Mouse (Mus musculus) hindbrain, embryonic 11.5 days (tissue): Measurements from ENCODE around the gene 4930579F01Rik. TPM values are rescaled to one million over a fixed set of nuclear protein-coding genes. Genes with fewer than 3 reads are reported as not detected.
A peak's percentile ranks its signal among the peaks of the same experiment; 100 is the strongest.

Source experiments
- ATAC-seq: fragments of 200-750 bp; cut with Nextera tagmentation; 2 replicates; pipeline ENCODE4 v1.8.0; 2017; ENCODE audit warnings: mild to moderate bottlenecking, moderate TSS enrichment, moderate library complexity; ENCODE audit not compliant: low FRiP score
- DNase-seq: peaks from one replicate; pipeline ENCODE4 v3.0.0-alpha.2; 2015; ENCODE audit warnings: low spot score
- H3K27ac ChIP-seq: fragments of 300-500 bp; sonication (generic); 2 replicates; pipeline ENCODE4 v1.5.1; 2014; ENCODE audit warnings: mild to moderate bottlenecking, low read depth, low read length
- H3K27me3 ChIP-seq: fragments of 300-500 bp; sonication (generic); 2 replicates; pipeline ENCODE4 v1.6.1; 2014; ENCODE audit warnings: mild to moderate bottlenecking, low read length, moderate library complexity, mixed read lengths; ENCODE audit not compliant: control insufficient read depth, insufficient read depth
- H3K36me3 ChIP-seq: fragments of 300-500 bp; sonication (generic); 2 replicates; pipeline ENCODE4 v1.6.1; 2014; ENCODE audit warnings: mild to moderate bottlenecking, low read length, moderate library complexity, mixed read lengths; ENCODE audit not compliant: control insufficient read depth, insufficient read depth
- H3K4me1 ChIP-seq: fragments of 300-500 bp; sonication (generic); replicated peaks from 2 replicates; pipeline ENCODE4 v1.6.1; 2014; ENCODE audit warnings: low read length, mixed read lengths; ENCODE audit not compliant: control insufficient read depth, insufficient read depth
- H3K4me2 ChIP-seq: fragments of 300-500 bp; sonication (generic); replicated peaks from 2 replicates; pipeline ENCODE4 v1.6.1; 2014; ENCODE audit warnings: mild to moderate bottlenecking, low read depth, low read length
- H3K4me3 ChIP-seq: fragments of 300-500 bp; sonication (generic); 2 replicates; pipeline ENCODE4 v1.5.1; 2014; ENCODE audit warnings: low read depth, low read length
- H3K9ac ChIP-seq: fragments of 300-500 bp; sonication (generic); 2 replicates; pipeline ENCODE4 v1.6.1; 2014; ENCODE audit warnings: low read depth, low read length
- H3K9me3 ChIP-seq: fragments of 300-500 bp; sonication (generic); 2 replicates; pipeline ENCODE4 v1.6.1; 2016; ENCODE audit warnings: low read length; ENCODE audit not compliant: control insufficient read depth
- WGBS: fragments of 180-500 bp; shearing (Covaris S2); extraction: QIAGEN DNeasy Blood & Tissue Kit; methylation state at CpG from one replicate; pipeline ENCODE4 v1.1.7; 2014; 5-methylcytosine and 5-hydroxymethylcytosine counted together
- polyA plus RNA-seq: library from polyadenylated mRNA; unstranded; fragments of >200 nt; fragmentation: Nextera tagmentation; extraction: Ambion mirVana; gene quantifications from 2 replicates; pipeline ENCODE4 v1.2.1, GENCODE M21; 2014

4930579F01Rik gene
- polyA plus RNA-seq, 1 experiment from 2014 or later, result not detected

DNA sequence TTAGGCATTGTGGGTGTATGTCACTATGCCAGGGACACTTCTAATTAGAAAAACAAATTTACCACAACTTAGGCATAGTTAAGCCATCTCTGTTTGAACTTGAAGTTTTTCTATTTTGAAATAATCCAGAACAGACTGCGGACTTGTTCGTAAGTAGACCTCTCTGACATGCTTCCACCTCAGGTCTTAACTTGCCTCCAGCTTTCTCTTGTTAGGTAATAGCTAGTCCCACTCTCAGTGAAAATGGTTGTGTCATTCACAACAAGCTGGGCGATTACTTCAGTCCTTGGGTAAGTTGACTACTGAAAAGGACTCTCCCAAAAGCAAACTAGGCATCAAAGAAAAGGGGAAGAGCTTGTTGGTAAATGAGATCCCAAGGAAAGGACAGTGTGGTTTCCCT lies 15.2 kb upstream of the 4930579F01Rik start:
- H3K9me3 ChIP-seq, result no peaks in the 10 kb centered on the region
- no peaks in the 10 kb centered on the region for H3K27me3 ChIP-seq
- H3K27ac ChIP-seq, result no peak overlapping the region
- H3K4me3 ChIP-seq, result no peak overlapping the region
- no peak overlapping the region for H3K4me2 ChIP-seq
- H3K4me1 ChIP-seq, result no peaks in the 10 kb centered on the region
- no peak overlapping the region for H3K9ac ChIP-seq
- WGBS, result 96% methylated on average over 3 of the region's 3 CpGs
- DNase-seq, result no peak
- no peak for ATAC-seq
- H3K36me3 ChIP-seq, result no peaks in the 10 kb centered on the region

DNA sequence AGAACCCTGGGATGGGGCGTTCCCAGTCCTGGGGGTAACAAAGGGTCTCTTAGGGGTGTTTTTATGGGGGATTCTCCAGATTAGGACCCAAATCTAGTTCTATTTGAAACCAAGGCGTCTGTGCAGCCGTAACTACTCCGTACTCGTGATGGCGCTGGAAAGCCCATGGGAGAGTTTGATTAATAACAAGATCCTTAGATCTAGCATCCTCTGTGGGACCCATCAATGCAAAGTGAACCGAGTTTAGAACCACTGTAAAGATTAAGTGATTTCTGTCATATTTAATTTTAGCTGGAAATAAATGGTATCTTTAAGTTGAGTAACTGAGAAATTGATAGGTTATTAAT lies 5.1 kb upstream of the 4930579F01Rik start:
- ATAC-seq (peak; percentile 10; the same call in 1 of the 2 replicates), DNase-seq (no peak)
- Histone ChIP-seq H3K4me2 (no peak overlapping the region), H3K36me3 (no peaks in the 10 kb centered on the region), H3K4me1 (no peaks in the 10 kb centered on the region), H3K9me3 (no peaks in the 10 kb centered on the region), H3K27me3 (no peaks in the 10 kb centered on the region), H3K4me3 (no peak overlapping the region), H3K27ac (no peak overlapping the region), H3K9ac (no peak overlapping the region)
- WGBS, result 85% methylated on average over 7 of the region's 7 CpGs

DNA sequence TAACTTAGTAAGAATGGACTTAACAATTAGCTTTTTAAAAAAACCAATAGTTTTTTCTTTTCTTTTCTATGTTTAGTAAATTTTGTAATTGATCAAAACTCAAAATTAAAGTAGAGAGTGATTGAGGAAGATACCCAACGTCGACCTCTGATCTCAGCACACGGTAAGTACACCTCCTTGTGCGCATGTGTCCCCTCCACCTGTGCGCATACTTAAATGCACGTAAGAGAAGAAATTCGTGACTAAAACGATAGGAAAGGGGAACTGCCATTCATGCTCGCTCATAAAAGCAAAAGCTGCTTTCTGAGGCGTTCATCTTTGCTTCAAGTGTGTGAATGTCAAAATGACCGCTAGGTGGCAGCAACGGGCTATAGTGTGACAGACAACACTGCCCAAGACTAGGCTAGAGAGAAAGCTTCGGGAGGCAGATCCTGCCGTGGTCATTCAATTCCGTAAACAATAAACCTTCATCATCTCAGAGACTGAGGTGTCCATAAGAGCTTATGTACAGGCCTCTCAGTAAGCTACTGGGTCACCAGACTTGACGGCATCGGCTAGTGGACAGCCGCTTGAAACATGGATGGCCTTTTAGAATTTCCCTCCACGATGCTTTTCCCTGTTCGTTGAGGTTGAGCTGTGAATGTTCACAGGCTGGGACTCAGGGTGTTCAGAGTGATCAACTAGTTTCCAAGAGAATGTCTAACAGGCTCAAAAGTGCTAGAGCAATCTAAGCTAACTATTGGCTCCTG lies 4.5 kb upstream of the 4930579F01Rik start:
- ATAC-seq (peak; percentile 93), DNase-seq (peak; percentile 97)
- Histone ChIP-seq H3K27me3 (no peaks in the 10 kb centered on the region), H3K4me1 (no peaks in the 10 kb centered on the region), H3K27ac (no peak overlapping the region), H3K36me3 (no peaks in the 10 kb centered on the region), H3K9ac (peak overlapping the region; percentile 4; the same call in 1 of the 2 replicates), H3K4me2 (no peak overlapping the region; the same call in 1 of the 2 replicates), H3K4me3 (no peak overlapping the region), H3K9me3 (no peaks in the 10 kb centered on the region)
- 32% methylated on average over 20 of the region's 20 CpGs for WGBS

DNA sequence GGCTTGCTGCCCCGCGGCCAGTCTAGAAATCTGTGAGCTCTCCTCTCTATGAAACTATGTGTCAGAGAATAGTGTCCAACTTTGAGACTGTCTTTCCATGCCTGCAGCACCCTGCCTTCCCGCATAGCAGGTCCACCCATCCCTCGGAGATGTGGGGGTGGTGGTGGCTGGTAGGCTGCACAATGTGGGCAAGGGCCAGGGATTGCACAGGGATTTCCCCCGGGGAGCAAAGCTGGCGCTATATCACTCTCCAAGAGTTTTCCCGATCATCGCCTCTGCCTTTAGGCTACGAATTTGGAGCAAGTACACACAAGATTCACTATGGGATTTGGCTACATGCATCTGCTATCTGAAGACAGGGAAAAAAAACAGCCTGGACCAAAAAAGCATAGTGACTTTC lies 3.9 kb upstream of the 4930579F01Rik start:
- Histone ChIP-seq H3K9ac (no peak overlapping the region), H3K27ac (no peak overlapping the region), H3K9me3 (no peaks in the 10 kb centered on the region), H3K36me3 (no peaks in the 10 kb centered on the region), H3K4me1 (no peaks in the 10 kb centered on the region), H3K4me2 (no peak overlapping the region), H3K27me3 (no peaks in the 10 kb centered on the region), H3K4me3 (no peak overlapping the region)
- no peak for DNase-seq
- no peak; the same call in 1 of the 2 replicates for ATAC-seq
- 71% methylated on average over 9 of the region's 9 CpGs for WGBS

DNA sequence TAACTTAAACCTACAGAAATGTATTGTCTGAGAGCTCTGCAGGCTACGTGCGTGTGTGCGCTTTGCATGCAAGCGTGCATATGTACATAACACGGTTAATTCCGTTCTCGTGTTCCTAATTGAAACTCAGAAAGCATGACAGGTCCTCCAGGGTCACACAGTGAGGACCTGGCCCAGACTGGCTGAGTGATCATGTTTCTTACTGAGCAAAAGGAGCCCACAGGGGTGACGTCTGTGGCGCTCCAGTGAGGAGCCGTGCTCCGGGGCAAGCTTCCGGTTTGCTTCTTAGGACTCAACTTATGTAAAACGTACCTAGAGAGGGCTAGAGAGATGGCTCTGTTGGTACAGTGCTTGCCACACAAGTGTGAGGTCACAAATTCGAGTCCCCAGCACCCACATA lies 3.5 kb upstream of the 4930579F01Rik start:
- DNase-seq (no peak), ATAC-seq (no peak)
- no peaks in the 10 kb centered on the region for H3K36me3 ChIP-seq
- 86% methylated on average over 14 of the region's 14 CpGs for WGBS
- no peak overlapping the region for H3K27ac ChIP-seq
- H3K4me2 ChIP-seq, result no peak overlapping the region
- H3K27me3 ChIP-seq, result no peaks in the 10 kb centered on the region
- no peak overlapping the region for H3K4me3 ChIP-seq
- H3K9ac ChIP-seq, result no peak overlapping the region
- H3K4me1 ChIP-seq, result no peaks in the 10 kb centered on the region
- no peaks in the 10 kb centered on the region for H3K9me3 ChIP-seq

DNA sequence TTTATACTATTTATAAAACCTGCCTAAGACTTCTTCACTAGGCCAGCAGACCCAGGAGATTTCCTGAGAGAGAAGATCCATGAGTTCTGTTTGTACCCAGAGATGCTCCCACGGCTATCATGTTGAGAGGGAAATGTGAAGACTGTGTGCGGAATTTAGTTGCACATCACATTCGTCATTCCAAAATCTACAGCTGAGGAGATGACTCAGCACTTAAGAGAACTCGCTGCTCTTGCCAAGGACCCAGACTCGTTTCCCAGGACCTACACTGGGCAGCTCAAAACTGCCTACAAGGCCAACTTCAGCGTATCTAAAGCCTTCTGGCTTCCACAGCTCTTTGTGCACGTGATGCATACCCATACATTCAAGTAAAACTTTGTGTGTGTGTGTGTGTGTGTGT lies 1.4 kb downstream of the 4930579F01Rik start:
- H3K9ac ChIP-seq, result no peak overlapping the region
- 92% methylated on average over 7 of the region's 7 CpGs for WGBS
- no peak overlapping the region for H3K4me2 ChIP-seq

DNA sequence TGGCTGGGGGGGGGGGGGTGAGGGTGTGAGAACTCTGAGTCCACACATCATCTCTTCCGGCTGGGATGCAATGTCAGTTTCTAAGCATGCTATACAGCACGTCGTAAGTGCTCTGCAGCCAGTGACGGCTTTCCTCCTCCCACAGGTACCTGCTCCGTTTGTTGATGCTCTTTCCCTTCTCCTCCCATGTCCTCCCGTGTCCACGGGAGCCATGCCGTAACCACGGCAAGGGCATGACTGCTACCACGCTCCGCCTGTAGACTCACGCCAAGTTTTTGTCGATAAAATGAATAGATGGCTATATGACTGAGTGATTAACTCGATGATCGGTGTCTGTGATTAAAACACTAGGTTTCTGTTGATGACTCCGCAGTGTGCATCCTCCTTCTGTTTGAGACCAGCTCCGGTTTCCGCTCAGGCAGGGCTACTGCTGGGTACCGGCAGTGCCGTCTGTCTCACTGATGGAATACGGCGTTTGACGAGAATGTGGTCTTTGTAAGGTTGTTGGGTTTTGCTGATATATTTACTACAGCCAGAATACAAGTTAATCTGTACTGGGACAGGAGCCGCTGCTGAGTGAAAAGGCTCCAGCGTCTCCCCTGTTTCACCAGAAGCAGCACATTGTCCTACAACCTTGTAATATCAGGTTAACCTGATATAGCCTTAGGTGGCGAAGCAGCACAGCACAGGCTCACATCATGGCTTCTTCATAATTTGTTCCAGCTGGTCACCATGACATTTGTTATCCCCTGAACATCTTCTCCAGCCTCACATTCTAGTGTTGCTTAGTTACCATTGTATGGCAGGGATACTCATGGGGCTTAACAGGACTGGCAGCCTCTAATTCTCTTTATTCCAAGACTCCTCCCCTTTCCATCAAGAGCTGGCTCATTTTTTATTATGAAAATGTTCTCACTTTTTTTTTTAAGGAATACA lies 7.4 kb downstream of the 4930579F01Rik start:
- no peaks in the 10 kb centered on the region for H3K36me3 ChIP-seq
- H3K9me3 ChIP-seq, result no peaks in the 10 kb centered on the region
- DNase-seq, result no peak
- no peak overlapping the region for H3K4me3 ChIP-seq
- H3K4me2 ChIP-seq, result no peak overlapping the region
- peak; percentile 75 for ATAC-seq
- H3K27ac ChIP-seq, result peak overlapping the region; percentile 33
- no peak overlapping the region for H3K9ac ChIP-seq
- WGBS, result 86% methylated on average over 26 of the region's 26 CpGs
- no peaks in the 10 kb centered on the region for H3K4me1 ChIP-seq
- no peaks in the 10 kb centered on the region for H3K27me3 ChIP-seq

More for the DNA sequence above, 1.4 kb downstream of the 4930579F01Rik start:
- Histone ChIP-seq H3K27me3 (no peaks in the 10 kb centered on the region), H3K4me1 (no peaks in the 10 kb centered on the region), H3K4me3 (no peak overlapping the region), H3K36me3 (no peaks in the 10 kb centered on the region), H3K27ac (no peak overlapping the region), H3K9me3 (no peaks in the 10 kb centered on the region)
- ATAC-seq (no peak), DNase-seq (no peak)

DNA sequence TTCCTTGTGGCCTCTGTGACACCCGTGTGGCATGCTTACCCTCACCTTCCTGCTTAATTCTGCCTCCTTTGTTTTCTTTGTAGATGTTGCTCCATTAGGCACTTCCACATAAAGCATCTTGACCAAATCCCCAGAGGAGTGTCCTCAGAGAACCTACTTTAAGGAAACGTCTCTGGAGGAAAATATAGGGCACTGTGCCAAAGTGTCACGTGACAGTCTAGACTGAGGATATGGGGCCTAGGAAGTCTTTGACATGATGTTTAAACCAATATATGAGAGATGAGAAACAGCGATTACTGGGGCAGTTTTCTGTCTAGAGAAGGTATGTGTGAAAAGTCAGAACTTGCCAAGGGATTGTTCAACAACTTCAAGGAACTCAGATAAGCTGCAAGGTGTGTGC lies 8.3 kb downstream of the 4930579F01Rik start:
- no peak for ATAC-seq
- Histone ChIP-seq H3K4me3 (no peak overlapping the region), H3K4me2 (no peak overlapping the region), H3K4me1 (no peaks in the 10 kb centered on the region), H3K36me3 (no peaks in the 10 kb centered on the region), H3K9ac (no peak overlapping the region), H3K27ac (no peak overlapping the region), H3K27me3 (no peaks in the 10 kb centered on the region), H3K9me3 (no peaks in the 10 kb centered on the region)
- WGBS, result 75% methylated on average over 4 of the region's 4 CpGs
- DNase-seq, result no peak
